Comparison of ENCODE assay signal across 9 mouse cellular contexts in the genomic region with DNA sequence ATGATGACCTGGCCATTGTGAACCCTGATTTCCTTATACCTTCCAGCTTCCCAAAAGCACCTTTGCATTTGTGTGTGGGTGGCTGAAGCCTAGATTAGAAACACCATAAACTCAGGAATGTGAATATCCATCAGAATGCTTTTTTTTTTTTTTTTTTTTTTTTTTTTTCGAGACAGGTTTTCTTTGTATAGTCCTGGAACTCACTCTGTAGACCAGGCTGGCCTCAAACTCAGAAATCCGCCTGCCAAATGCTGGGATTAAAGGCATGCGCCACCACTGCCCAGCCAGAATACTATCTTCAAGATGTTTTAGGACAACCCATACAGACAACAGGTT. TPM values are rescaled to one million over a fixed set of nuclear protein-coding genes. Genes with fewer than 3 reads are reported as not detected.
DNase-seq lines count a peak whose midpoint lies in the region; ATAC-seq and TF ChIP-seq lines count a peak whose summit lies in the region.
"Had no signal": no experiment of that assay in that cellular context is flagged by ENCODE, and none has a peak within 500 bp of the region (broad histone marks: within the 10 kb centered on the region; RNA-seq: fewer than 3 reads in every experiment).

No protein-coding gene starts in this region.

- peak overlapping the region; percentile 34 for H3K4me3 ChIP-seq in kidney, adult 2 months (ENCODE audit: insufficient read depth, low read depth, low read length)
- H3K4me3 ChIP-seq in bone marrow, adult 2 months (replicated peaks; ENCODE audit: control insufficient read depth, low read depth, low read length) = peak overlapping the region; percentile 71
- peak overlapping the region; percentile 89 for H3K4me3 ChIP-seq in hindbrain, embryonic 13.5 days
- peak overlapping the region; percentile 95 for H3K4me3 ChIP-seq in midbrain, embryonic 13.5 days (replicated peaks)

- peak overlapping the region; percentile 94 for H3K9ac ChIP-seq in hindbrain, embryonic 13.5 days
- H3K9ac ChIP-seq in midbrain, embryonic 13.5 days (replicated peaks) = peak overlapping the region; percentile 90

- peak; percentile 4; the same call in 1 of the 2 replicates for ATAC-seq in hindbrain, embryonic 13.5 days (ENCODE audit: low FRiP score)
- ATAC-seq in midbrain, embryonic 13.5 days = peak; percentile 6

- peak overlapping the region; percentile 61; the same call in 1 of the 2 replicates for H3K27ac ChIP-seq in kidney, adult 2 months (ENCODE audit: insufficient read depth, low read depth, low read length)
- peak overlapping the region; percentile 93; the same call in 1 of the 2 replicates for H3K27ac ChIP-seq in bone marrow, adult 2 months (ENCODE audit: control insufficient read depth, insufficient read depth, low read depth, low read length, poor library complexity)
- H3K27ac ChIP-seq in hindbrain, embryonic 13.5 days = peak overlapping the region; percentile 97
- peak overlapping the region; percentile 93 for H3K27ac ChIP-seq in midbrain, embryonic 13.5 days

- no peak for TF ChIP-seq CTCF in kidney, adult 2 months (conservative IDR thresholded peaks at IDR 0.05; ENCODE audit: insufficient read depth, insufficient read length, low read depth, low read length)
- no peak for TF ChIP-seq CTCF in bone marrow, adult 2 months (IDR thresholded peaks at IDR 0.05; ENCODE audit: control insufficient read depth, insufficient read depth, low read length)

- peaks cover 6% of the 10 kb centered on the region; the same call in 1 of the 2 replicates for H3K4me1 ChIP-seq in kidney, adult 2 months (ENCODE audit: control insufficient read depth, insufficient read depth, low read length)
- no peaks in the 10 kb centered on the region; the same call in 1 of the 2 replicates for H3K4me1 ChIP-seq in bone marrow, adult 2 months (ENCODE audit: control insufficient read depth, insufficient read depth, low read length)
- peaks cover 27% of the 10 kb centered on the region for H3K4me1 ChIP-seq in hindbrain, embryonic 13.5 days (replicated peaks)
- peaks cover 21% of the 10 kb centered on the region for H3K4me1 ChIP-seq in midbrain, embryonic 13.5 days (replicated peaks)

- TF ChIP-seq POLR2A in kidney, adult 2 months (IDR thresholded peaks at IDR 0.05; ENCODE audit: low read depth, low read length) = no peak
- no peak for TF ChIP-seq POLR2A in bone marrow, adult 2 months (IDR thresholded peaks at IDR 0.05; ENCODE audit: borderline replicate concordance, control insufficient read depth, low read depth, low read length)

- no peaks in the 10 kb centered on the region for H3K9me3 ChIP-seq in hindbrain, embryonic 13.5 days
- no peaks in the 10 kb centered on the region for H3K9me3 ChIP-seq in midbrain, embryonic 13.5 days

- peak overlapping the region; percentile 82 for H3K4me2 ChIP-seq in hindbrain, embryonic 13.5 days
- peak overlapping the region; percentile 70 for H3K4me2 ChIP-seq in midbrain, embryonic 13.5 days (replicated peaks)

- DNase-seq in kidney, adult 2 months = no peak
- no peak for DNase-seq in kidney, postnatal 4 days
- no peak for DNase-seq in layer of hippocampus, postnatal 14 days (ENCODE audit: low spot score in 2 of 2)
- no peak for DNase-seq in Muller cell, postnatal 12 days (ENCODE audit: inconsistent ontology term)
- no peak for DNase-seq in urinary bladder, postnatal 36 days (ENCODE audit: low spot score in 2 of 2)

- H3K27me3 ChIP-seq in kidney, adult 2 months (replicated peaks; ENCODE audit: control insufficient read depth, insufficient read depth, low read length) = no peaks in the 10 kb centered on the region
- no peaks in the 10 kb centered on the region for H3K27me3 ChIP-seq in hindbrain, embryonic 13.5 days
- 0 out of 2 replicates have a peak, but pooled peaks cover 3% of the 10 kb centered on the region for H3K27me3 ChIP-seq in midbrain, embryonic 13.5 days
- H3K27me3 ChIP-seq: Patski had no signal

- WGBS in kidney, adult 2 months = 4% methylated on average over 3 of the region's 3 CpGs
- 18% methylated on average over 3 of the region's 3 CpGs for WGBS in bone marrow, adult 2 months
- 26% methylated on average over 3 of the region's 3 CpGs for WGBS in hindbrain, embryonic 13.5 days
- 21% methylated on average over 3 of the region's 3 CpGs for WGBS in midbrain, embryonic 13.5 days

- no peaks in the 10 kb centered on the region for H3K36me3 ChIP-seq in kidney, adult 2 months (ENCODE audit: control insufficient read depth, insufficient read depth, low read length)
- H3K36me3 ChIP-seq in hindbrain, embryonic 13.5 days = no peaks in the 10 kb centered on the region
- no peaks in the 10 kb centered on the region for H3K36me3 ChIP-seq in midbrain, embryonic 13.5 days

RNA-seq across cellular contexts. Expression of a gene that starts 0.9 kb away (rescaled TPM):
- polyA plus RNA-seq in kidney, adult 2 months (2012; rRNA removed) = 56.1 and 60.8 TPM in 2 replicates
- 37.1 and 52.3 TPM in 2 replicates for polyA plus RNA-seq in bone marrow, adult 2 months (2011; ENCODE audit: insufficient read depth, insufficient read length, low replicate concordance, missing spikeins)
- 94.1 and 99.0 TPM in 2 replicates for polyA plus RNA-seq in hindbrain, embryonic 13.5 days (2015; fragmentation: Nextera tagmentation; extraction: Ambion mirVana)
- 82.4 and 87.8 TPM in 2 replicates for polyA plus RNA-seq in midbrain, embryonic 13.5 days (2015; fragmentation: Nextera tagmentation; extraction: Ambion mirVana)
- 10 to 100 TPM; 51.8 to 54.5 TPM for total RNA-seq in layer of hippocampus, postnatal 14 days (2021)

RNA-seq across cellular contexts. Expression of a gene that starts 25.1 kb away (rescaled TPM):
- 3.2 and 10.3 TPM in 2 replicates for polyA plus RNA-seq in kidney, adult 2 months (2012; rRNA removed)
- polyA plus RNA-seq in bone marrow, adult 2 months (2011; ENCODE audit: insufficient read depth, insufficient read length, low replicate concordance, missing spikeins) = 37.2 and 95.8 TPM in 2 replicates
- polyA plus RNA-seq in hindbrain, embryonic 13.5 days (2015; fragmentation: Nextera tagmentation; extraction: Ambion mirVana) = 0.42 and 0.48 TPM in 2 replicates
- polyA plus RNA-seq in midbrain, embryonic 13.5 days (2015; fragmentation: Nextera tagmentation; extraction: Ambion mirVana) = 0.27 and 0.32 TPM in 2 replicates
- total RNA-seq in layer of hippocampus, postnatal 14 days (2021) = under 1 TPM; 0.48 to 0.74 TPM

Comparison
In these comparisons a context has a peak if more than half of its experiments do, and no peak if none do; other contexts are left out.
1. H3K4me3 ChIP-seq: peak in every context shown above with its lines; median percentile 95 in midbrain, embryonic 13.5 days; 89 in hindbrain, embryonic 13.5 days; 71 in bone marrow, adult 2 months; 34 in kidney, adult 2 months.